Mouse (Mus musculus): Measurements from ENCODE around the gene Ola1.

DNA sequence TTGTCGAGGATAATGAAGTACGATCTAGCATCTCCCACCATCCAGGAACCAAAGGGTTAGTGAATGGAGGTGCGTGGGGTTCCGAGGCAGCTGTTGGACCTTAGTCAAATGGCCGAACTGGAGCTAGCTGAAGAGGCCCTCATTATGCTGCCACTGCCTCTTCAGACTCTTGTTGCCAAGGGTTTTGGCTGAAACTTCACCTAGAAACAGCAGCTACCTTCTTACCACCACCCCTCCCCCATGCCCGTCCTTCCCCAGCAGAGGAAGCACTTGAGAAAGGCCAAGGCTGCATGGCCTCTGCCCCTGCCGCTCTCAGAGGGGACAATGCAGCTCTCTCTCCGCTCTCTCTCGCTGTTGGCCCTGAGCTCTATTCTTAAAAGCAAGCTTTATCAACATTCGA, 136.2 kb downstream of the Ola1 start:
- no peak for TF ChIP-seq CTCF (IDR thresholded peaks at IDR 0.05; ENCODE audit: insufficient read depth, low read length)
- no peak for TF ChIP-seq POLR2A (IDR thresholded peaks at IDR 0.05; ENCODE audit: borderline replicate concordance, extremely low read depth, low read depth, low read length)
